Mouse (Mus musculus) layer of hippocampus, postnatal 10 days (tissue): Measurements from ENCODE around the gene Bckdhb. TPM values are rescaled to one million over a fixed set of nuclear protein-coding genes. Genes with fewer than 3 reads are reported as not detected.
"Not testable (repeated sequence)": the region's sequence is repeated elsewhere in the genome, so short reads cannot be mapped to it uniquely, and the experiment has no call there.

ENCODE experiments used
- DNase-seq, 2 experiments: peaks; one replicate each; pipeline ENCODE4 v3.0.0; 2021; ENCODE audit warnings: low spot score in 2 of 2
- total RNA-seq, 2 experiments: library from RNA; stranded (reverse); gene quantifications; 2 replicates each; pipeline ENCODE4 v1.2.3; 2021

Bckdhb gene
- total RNA-seq, 2 experiments from 2014 or later, result 30.0 to 30.8 TPM

DNA sequence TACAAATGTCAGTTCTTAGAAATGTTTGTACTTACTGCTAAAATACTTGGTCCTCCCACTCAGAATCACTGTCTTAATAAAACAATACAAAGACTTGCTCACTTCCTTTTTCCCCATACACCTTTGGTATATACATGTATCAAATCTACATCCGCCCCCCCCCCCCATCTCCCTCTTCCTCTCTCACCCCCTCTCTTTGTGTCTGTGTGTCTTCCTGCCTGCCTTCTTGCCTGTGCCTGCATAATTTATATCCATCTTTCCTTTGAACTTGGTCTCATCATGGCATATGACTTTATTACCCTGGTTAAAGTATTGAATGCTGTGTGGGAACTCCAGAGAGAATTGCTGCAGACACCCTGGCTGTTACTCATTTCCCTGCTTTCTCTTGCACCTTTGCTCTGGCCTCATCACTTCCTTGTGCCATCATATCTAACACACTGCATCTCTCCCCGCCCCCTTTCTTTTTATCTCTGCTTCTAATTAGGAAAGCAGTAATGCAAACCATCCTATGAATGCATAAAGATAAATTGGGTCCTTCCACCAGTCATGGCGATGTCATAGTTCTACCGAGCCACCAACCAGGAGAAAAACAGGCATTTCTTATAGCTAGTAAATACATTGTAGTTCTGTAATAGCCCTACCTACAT, 116.8 kb downstream of the Bckdhb start:
- no peak for DNase-seq

DNA sequence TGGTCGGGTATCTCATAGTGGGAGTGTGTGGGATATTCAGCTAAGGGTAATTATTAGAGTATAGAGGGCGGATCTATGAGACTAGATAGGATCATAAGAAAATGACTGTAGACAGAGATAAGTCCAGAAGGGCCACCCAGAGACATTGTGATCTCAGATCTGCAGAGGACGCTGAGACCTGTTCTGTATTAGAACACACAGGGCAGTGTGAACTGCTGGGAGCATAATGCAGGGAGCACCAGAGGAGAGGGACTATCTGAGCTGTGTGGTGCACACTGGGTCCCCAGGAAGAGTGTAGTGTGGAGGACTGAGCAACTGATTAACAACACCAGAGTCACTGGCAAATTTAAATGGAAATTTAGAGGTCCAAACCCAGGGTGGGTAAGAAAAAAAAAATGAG, 117.6 kb downstream of the Bckdhb start:
- no peak for DNase-seq

DNA sequence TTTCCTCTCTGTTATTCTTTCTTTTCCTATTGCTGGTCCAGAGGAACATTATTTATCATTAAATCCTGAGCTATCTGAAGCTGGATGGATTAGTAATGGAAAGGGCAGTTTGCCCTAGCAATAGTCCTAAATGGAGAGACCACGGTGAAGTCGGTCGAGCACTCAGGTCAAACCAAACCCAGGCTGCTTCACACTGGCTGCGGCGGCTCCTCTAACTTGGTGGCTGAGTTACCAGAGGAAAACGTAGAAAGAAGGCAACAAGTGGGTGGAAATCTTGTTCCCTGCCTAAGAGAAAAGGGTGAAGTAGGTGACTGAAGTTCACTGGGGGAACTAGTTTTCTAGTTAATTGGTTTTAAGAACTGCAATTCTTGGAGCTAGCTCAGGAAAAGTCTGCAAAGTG, 119.2 kb downstream of the Bckdhb start:
- no peak for DNase-seq

DNA sequence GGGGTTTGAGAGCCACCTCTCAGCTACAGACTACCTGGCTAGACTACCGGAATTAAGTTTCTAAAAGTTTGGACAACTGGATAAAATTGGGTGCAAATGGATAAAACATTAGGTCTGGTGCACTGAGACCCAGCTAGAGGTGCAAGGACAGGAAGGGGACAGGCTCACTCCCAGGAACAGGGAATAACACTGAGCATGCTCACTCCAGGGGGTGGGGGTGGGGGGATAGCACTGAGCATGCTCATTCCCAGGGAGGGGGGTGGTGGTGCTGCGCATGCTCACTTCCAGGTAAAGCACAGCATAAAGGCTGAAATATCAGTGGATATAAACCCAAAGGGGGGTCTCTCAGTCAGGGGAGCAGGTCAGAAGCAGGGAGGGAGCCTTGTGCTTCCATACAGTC, 120.7 kb downstream of the Bckdhb start:
- DNase-seq, result no peak

DNA sequence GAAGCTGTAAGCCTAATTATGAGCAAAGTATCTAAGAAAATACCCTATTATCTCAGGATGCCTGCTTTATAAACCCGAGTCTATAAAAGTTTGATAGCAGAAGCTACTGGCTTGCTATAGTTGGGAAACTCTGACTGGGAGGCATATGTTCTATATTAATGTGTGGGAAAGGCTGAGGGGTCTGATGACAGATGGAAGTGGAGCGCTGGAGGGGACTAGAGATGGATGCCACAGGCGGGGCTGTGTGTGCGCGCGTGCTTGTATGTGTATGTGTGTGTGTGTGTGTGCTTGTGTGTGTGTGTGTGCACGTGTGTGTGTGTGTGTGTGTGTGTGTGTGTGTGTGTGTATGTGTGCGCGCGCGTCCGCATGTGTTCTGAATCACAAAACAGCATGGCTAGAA, 121.4 kb downstream of the Bckdhb start:
- DNase-seq, result no peak

DNA sequence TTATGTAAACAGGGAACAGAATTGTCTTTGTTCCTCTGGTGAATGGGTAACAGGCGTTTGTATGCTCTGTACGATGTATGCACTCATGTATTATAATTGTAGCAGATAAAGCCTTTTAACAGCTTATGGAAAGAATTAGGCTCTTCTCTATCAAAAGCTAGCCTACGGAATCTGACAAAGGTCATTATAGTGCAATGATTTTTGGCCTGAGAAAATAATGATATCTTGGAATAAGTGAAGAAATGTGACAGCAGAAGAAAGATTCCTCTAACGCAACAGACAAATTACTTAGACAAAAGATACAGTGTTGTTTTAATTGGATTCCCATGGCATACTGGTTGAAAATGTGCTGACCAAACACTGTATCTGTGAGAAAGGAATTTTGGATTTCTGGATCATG, 122.0 kb downstream of the Bckdhb start:
- DNase-seq, result no peak

DNA sequence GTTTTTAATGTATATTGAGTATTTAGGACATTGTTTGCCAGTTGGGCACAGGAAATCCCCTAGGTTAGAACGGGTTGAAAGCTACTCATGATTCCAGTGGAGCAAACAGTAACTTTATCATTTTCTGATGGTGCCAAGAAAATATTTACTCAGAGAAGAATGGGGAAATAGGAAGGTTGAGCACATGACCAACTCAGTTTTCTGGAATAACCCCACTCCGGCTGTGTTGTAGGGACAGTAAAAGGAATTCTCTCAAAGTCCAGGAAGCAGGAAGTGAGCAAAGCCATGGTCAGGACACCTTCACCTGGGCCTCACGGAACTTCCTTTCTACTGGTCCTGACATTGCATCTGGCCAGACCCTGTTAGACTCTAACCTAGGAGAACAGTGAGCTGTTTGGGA, 122.5 kb downstream of the Bckdhb start:
- DNase-seq, result no peak

DNA sequence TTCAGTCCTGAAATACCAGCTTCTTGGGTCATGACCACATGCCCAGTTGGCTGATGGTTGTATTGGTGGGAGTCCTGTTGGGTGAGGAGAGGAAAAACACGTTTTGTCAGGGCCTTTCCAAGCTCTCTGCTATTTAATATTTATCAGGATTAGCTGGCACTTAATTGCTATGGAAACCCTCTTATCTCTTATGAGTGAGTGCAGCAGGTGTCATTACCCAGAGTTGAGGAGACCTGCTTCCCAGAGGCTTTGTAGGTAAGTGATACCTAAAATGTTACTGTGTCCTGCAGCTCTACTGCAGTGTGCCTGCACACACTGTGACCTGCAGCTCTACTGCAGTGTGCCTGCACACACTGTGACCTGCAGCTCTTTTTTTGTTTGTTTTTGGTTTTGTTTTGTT, 124.2 kb downstream of the Bckdhb start:
- DNase-seq, result no peak

DNA sequence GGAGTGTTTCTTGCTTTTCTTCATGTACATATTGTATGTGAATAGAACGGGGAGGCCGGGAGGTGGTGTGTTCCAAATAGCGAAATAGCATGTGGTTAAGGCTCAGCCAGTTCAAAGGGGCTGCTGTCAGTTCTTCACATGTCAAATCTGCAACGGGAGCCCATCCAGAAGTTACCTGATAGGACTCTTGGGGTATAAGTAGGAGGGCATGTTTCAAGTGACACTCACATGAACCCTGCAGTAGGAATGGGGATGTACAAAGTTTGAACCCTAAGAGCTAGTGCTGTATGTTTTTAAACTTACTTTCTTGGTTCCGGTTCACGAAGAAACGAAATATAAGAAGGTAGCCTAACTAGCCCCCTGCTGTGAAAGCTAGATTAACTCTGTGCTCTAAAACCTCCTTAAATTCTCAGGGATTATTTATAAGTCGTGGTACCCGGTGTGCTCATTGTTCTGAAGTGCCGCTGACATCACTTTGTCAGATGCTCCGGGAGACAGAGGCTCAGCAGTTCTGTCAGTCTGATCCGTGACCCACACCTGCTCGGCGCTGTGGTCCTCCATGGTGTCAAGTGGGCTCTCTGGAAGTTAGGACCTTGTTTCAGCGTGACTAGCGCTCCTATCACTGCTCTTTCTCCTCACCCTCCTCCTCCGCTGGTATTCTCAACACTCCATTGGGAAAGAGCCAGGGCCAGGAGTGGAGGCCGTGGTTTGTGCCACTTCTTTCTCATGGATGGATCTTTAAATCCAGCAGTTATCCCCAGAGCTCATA, 126.1 kb downstream of the Bckdhb start:
- no peak for DNase-seq

DNA sequence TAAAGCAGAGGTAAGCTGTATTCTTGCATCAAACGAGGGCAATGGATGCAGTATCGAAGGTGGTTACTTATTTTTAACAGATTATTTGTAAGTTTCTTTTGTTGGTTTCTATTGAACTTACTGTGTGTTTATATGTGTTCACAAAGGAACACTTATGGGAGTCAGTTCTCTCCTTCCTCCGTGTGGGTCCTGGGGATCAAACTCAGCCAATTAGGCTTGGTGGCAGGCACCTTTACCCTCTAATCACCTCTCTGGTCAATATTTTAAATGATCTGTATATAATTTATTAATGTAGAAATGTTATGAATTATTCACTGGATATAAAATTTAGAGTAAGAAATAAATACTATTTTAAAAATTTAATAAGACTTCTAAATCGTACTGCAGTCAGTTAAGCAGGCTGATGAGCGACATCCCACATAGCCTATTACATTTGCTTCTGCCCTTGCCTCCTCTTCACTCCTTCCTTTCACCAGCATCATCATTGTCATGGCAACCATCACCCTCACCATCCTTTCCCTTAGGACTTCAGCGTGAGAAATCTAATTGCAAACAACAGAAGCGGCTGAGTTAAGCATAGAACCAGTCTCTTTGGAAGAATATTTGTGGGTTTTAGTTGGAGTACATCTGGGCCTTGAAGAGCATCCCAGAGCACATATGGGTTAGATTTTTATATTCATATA, 130.3 kb downstream of the Bckdhb start:
- no peak for DNase-seq

DNA sequence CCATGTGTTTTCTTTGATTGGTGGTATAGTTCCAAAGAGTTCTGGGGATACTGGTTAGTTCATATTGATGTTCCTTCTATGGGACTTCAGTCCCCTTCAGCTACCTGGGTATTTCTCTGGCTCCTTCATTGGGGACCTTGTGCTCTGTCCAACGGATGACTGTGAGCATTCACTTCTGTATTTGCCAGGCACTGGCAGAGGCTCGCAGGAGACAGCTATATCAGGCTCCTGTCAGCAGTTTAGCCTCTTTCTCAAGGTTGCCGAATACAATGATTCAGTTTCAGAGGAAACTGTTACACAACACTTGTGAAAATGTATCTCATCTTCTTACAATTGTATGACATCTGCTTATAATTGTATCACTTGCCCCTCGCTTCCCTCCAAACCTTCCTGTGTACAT, 135.8 kb downstream of the Bckdhb start:
- not testable (repeated sequence) for DNase-seq

DNA sequence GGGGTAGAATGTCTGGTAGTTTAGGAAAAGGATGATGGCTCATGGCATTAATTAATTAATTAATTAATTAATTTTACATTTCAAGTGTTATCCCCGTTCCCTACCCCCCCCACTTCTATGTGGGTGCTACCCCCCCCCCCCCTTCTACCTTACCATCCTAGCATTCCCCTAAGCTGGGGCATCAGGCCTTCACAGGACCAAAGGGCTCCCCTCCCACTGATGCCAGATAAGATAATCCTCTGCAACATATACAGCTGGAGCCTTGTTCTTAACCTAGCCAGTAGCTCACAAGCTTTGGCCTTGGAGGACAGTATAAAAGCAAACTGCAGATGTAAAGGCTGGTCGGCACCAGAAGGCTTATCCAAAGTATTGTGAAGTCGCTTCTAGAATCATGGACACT, 138.7 kb downstream of the Bckdhb start:
- no peak for DNase-seq

DNA sequence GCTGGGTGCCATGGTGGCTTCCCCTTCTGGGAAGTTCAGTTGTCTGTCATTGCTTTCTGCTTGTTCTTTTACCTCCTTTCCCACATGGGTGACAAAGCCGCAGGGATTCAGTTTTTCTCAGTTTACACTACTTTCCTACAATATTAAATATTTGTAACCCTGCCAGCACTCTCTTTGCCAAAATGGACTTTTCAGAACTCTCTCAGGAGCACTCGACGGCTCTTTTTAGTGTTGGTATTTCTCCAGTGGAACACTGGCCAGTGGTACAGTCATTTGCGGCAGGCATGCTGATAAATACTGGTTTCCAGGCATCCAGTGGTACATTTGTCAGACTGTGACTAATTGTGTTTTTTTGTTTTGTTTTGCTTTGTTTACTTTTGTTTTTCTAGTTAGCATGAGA, 139.2 kb downstream of the Bckdhb start:
- no peak for DNase-seq

DNA sequence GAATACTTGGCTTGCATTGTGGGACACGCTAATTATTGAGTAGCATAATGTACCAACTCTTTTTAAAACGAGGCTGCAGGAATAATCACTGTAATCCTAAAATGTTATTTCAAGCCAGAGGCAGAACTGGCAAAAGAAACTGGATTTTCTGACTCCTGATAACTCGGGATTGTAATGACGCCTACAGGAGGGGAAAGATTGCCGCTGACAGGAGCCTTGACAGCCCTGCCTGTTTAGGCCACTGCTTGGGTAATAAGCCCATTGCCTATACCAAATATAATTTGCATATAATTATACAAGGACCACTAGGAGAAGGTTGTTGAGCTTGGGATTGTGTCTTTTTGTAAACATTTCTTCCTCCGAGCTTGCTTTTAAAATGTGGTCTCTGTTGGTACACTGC, 145.3 kb downstream of the Bckdhb start:
- no peak for DNase-seq

DNA sequence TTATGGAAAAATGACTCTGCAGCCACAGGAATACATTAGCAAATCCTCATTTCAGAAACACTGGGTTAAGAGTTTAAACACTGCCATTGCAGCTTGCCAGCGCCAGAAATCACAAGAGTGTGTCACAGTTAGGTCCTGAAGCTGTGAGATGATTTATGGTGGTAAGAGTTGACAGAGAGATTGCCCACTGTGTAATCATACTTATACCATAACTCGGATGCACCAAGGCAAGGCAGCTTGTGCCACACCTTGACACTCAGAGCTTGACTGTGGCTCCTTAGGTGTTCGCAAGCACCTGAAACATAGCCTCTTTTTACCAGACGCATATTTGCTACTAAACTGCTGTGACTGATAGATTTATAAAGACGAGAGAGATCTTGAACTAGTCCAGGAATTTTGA, 145.8 kb downstream of the Bckdhb start:
- no peak for DNase-seq

DNA sequence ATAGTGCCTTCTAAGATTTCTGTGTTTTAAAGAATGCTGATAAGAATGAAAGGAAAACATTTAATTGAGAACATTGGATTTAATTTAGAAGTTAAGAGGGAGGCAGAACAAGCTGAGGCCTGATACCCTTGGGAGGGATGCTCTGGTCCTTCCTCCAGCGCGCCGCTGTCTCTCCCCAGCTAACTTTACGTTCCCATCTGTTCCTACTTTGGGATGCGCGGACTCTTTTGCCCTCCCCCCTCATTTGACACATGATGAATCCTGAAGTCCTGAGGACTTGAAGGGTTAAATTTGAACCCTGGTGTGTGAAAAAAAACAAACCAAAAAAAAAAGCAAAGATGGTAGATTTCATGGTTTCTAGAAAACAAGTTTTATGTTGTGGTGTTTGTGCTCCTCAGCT, 147.6 kb downstream of the Bckdhb start:
- DNase-seq, result no peak

DNA sequence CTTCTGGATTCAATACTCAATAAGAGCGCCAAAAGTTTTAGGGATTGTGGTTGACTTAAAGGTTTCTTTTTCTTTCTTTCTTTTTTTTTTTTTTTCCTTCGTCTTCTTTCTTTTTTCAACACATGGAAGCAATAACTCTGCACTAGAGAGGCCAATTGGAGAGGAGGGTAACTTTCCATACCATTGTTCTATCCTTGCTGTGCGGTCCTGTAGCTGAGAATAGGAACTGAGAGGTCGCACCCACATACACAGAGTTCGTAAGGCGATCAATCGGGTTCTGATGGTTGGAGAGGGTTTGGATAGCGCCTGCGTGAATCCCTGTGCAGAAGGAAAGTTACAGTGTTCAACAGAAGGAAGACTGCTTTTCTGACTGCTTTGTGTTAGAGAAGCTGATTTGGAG, 148.3 kb downstream of the Bckdhb start:
- DNase-seq, result no peak

DNA sequence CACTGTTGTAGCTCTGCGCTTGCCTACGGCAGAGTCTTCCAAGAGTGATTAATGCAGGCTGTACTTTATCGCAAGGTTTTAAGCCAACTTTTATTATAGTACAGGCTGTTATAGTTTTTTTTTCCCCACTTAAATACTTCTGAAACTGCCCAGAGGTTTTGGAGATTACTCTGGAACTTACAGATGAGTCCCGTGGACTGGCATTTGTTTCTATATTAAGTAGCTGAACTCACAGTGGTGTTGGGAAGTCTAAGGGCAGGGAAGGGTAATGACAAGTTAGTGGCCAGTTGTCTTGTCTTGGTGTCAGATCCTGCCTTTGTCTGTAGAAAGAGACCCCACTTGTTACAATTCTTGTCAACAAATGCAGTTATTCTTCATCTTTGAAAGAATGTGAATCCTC, 158.6 kb downstream of the Bckdhb start:
- no peak for DNase-seq

DNA sequence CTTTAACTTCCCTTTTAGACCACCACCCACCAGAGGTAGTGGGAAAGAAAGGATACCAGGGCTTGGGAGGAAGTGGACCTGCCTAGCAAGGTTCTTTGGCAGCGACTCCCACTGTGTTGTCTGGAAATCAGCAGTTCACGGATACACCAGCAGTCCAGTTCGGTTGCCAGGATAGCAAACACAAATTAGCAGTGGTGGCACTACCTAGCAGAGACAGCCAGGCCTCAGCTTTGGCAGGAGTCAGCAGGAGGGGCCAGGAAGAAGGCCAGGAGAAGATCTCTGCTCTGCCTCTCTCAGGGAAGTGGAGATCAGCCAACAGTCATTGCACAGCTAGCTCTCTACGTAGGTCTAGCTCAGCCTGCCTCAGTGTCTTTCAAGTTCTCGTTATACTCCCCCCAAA, 159.7 kb downstream of the Bckdhb start:
- DNase-seq, result no peak

DNA sequence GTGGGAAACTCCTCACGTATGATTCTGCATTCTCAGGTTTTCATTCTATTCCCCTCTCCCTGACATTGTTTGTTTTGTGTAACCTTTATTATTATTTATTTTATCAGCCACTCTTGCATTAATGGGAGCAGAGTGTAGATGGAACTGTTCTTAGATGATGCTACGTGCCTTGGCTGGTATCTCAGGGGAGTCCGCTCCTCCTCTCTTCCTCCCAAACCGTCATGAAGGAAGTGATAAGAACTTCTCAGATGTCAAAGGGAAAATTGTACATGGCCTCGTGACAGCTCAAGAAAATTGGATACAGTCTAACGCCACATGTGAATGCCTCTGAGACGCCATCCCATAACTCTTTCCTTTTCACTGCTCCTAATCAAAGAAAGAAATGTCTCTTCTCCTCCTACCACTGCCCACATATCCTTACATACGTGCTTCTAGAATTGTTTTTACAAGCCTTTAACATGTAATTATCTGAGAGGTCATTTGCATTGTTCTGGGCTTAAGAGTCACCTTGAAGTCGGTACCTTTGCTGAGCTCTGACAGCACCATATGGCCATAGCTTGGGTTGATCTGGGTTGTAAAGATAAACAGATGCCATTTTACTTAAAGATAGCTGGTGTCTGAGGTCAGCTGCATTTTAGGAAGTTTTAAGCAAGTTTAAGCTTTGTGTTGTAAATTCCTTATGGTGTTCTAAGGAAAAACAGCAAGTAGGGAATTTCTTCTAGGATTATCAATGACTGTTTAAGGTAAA, 165.5 kb downstream of the Bckdhb start:
- no peak for DNase-seq

DNA sequence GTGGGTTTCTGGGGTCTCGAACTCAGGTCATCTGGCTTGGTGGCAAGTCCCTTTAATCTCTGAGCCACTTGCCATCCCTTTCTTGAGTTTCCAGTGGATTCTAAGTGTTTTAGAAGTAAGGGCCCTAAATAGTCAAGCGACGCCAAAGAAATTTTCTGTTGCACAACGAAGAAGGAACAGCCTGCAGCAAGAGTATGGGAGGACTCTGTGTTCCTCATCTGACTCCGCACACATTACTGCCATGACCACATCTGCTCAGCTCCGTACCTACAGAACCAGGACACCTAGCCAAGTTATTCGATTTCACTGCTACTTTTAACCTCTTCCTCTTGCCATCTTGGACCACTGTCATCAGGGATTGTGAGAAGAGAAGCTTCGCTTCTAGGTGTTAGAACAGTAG, 168.0 kb downstream of the Bckdhb start:
- DNase-seq, result no peak

DNA sequence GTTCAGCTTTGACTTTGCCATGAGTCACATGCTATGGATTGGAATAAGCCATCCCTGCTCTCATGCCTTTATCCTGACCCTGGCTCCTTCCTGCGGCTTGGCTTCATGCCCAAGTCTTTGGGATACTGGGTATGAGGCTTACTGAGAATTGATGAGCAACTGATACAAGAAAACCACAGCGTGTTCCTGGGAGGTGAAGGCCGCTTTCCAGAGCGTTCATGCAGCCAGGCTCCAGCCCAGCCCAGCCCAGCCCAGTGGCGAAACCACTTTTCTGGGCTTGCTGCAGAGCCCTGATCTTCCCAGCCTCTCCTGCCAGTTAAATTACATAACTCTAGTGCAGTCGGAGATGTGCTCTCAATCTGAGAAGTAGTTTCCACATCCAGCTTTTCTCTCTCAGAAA, 169.2 kb downstream of the Bckdhb start:
- DNase-seq, result no peak
